Mouse (Mus musculus): ENCODE measurements around the gene Eif5a. TPM values are rescaled to one million over a fixed set of nuclear protein-coding genes. Genes with fewer than 3 reads are reported as not detected.

The Eif5a gene
- total and polyA plus RNA-seq, 2 experiments: 321 to 374 TPM

DNA sequence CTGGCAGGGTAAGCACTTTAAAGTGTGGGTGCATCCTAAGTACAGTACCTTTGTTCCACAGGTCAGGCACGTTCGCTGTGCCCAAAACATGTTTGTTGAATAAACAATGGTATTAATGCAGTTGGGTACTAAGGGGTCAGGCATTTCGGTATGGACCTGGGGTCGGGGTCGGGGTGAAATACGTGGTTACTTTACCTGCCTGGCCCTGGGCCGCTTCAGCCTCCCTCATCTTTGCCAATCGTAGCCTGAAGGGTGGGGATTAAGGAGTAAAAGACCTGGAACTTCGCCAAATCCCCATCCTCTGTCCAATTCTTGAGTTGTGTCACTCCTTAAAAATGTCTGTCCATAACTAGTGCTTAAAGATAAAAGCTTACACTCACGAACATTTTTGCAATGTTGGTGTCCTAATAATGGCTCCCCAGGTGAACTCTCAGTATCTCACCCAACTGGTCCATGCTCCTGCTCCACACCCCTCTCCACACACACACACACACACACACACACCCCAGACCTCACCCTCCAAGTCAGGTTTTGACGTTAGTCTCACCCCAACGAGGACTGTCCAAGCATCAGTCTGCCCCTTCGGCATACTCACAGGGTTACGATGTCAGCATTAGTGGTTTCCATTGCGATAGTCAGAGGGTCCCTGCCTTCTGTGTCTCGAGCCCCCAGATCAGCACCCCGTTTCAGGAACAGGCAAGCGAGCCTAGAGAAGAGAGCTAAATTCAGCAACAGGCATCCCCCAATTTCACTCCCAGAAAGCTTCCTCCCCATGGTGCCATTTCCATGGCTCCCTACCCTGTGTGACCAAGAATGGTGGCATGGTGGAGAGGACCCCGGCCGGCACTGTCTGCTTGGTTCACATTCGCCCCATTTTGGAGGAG, 39.7 kb downstream of the Eif5a start:
- Histone ChIP-seq H3K27me3 (ENCODE audit: control insufficient read depth, insufficient read depth, low read length) (no peaks in the 10 kb centered on the region), H3K27ac (replicated peaks; ENCODE audit: insufficient read depth, low read depth, low read length) (peak overlapping the region; percentile 27; the same call in 1 of the 2 replicates), H3K4me1 (ENCODE audit: control insufficient read depth, insufficient read depth, low read length) (0 out of 2 replicates have a peak, but pooled peaks cover 3% of the 10 kb centered on the region), H3K4me3 (ENCODE audit: insufficient read depth, low read depth, low read length) (no peak overlapping the region), H3K9ac (ENCODE audit: low read depth, low read length) (peak overlapping the region; percentile 28; the same call in 1 of the 2 replicates), H3K79me2 (ENCODE audit: control insufficient read depth, insufficient read depth, low read length) (no peaks in the 10 kb centered on the region), H3K36me3 (ENCODE audit: control insufficient read depth, insufficient read depth, low read length) (no peaks in the 10 kb centered on the region)
- DNase-seq (ENCODE audit: extremely low read depth, low read depth, low spot score): no peak
- TF ChIP-seq CTCF (IDR thresholded peaks at IDR 0.05; ENCODE audit: low read depth, low read length) (no peak), POLR2A (IDR thresholded peaks at IDR 0.05; ENCODE audit: extremely low read depth, insufficient read depth, low read length) (no peak)
- 62% methylated on average over 21 of the region's 21 CpGs for WGBS

DNA sequence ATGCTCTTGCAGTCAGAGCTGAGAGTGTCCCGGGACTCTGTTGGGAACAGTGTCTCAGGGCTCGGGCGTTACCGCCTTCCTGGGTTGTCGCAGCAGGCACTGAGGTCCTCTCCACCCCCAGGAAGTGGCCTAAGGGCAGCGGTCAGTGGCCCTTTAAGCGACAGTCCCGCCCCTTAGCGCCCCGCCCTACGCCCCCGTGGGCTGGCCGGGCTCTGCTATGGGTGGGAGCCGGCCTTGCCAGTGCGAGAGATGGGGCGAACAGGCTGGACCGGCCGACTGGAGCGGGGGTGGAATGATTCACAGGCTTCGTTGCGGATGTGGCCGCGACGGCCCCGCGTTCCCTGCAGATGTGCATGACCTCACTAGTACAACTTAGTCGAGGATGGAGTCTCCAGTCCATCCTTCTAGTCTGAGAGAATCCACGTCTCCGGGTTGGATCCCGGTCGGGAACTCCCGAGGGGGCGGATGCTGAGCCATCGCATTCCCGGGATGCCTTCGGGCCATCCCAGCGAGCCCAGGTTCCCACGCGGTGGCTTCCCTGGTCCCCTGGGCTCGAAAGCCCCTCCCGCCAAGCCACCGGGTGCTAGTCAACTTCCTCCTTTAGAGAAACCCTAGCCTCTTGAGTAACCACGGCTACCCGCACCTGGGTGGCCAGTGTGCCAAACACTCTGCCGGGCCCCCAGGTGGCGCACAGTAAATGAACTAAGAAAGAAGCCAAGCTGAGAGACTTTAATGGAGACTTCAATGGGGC, 40.7 kb downstream of the Eif5a start, which contains the start of gene Kctd11:
Gene Kctd11 (minus strand): TSS at position 554 of the 751 bp plus-strand sequence.
- Histone ChIP-seq H3K79me2 (ENCODE audit: control insufficient read depth, insufficient read depth, low read length) (no peaks in the 10 kb centered on the region), H3K27me3 (ENCODE audit: control insufficient read depth, insufficient read depth, low read length) (no peaks in the 10 kb centered on the region), H3K27ac (replicated peaks; ENCODE audit: insufficient read depth, low read depth, low read length) (peak within 1 kb of the TSS; percentile 51), H3K36me3 (ENCODE audit: control insufficient read depth, insufficient read depth, low read length) (no peaks in the 10 kb centered on the region), H3K4me3 (ENCODE audit: insufficient read depth, low read depth, low read length) (peak within 1 kb of the TSS; percentile 64), H3K4me1 (ENCODE audit: control insufficient read depth, insufficient read depth, low read length) (0 out of 2 replicates have a peak, but pooled peaks cover 3% of the 10 kb centered on the region), H3K9ac (ENCODE audit: low read depth, low read length) (peak within 1 kb of the TSS; percentile 57)
- TF ChIP-seq CTCF (IDR thresholded peaks at IDR 0.05; ENCODE audit: low read depth, low read length) (peak; percentile 22; the same call in 1 of the 2 replicates), POLR2A (IDR thresholded peaks at IDR 0.05; ENCODE audit: extremely low read depth, insufficient read depth, low read length) (peak; percentile 61; the same call in 1 of the 2 replicates)
- peak; percentile 72 for DNase-seq (ENCODE audit: extremely low read depth, low read depth, low spot score)
- WGBS: under 1% methylated on average over 46 of the region's 46 CpGs

DNA sequence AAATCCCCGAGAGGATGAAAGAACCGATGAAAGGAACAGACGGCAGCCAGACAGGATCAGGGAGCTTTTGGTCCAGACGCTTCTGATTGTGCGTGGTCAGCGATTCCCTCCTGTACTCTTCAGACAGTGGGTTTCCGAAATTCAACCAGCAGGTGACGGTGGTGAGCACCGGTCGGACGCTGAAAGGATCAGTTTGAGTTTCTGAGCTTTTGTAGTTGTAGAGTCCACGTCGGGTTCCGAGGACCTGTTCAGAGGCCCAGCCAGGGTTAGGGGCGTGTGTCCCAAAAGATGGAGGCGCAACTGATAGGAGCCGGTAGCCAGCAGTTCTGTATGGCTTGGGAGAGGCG, 41.3 kb downstream of the Eif5a start:
- TF ChIP-seq POLR2A (IDR thresholded peaks at IDR 0.05; ENCODE audit: extremely low read depth, insufficient read depth, low read length) (no peak), CTCF (IDR thresholded peaks at IDR 0.05; ENCODE audit: low read depth, low read length) (peak; percentile 77)
- Histone ChIP-seq H3K9ac (ENCODE audit: low read depth, low read length) (peak overlapping the region; percentile 57), H3K4me1 (ENCODE audit: control insufficient read depth, insufficient read depth, low read length) (0 out of 2 replicates have a peak, but pooled peaks cover 3% of the 10 kb centered on the region), H3K4me3 (ENCODE audit: insufficient read depth, low read depth, low read length) (peak overlapping the region; percentile 64), H3K27ac (replicated peaks; ENCODE audit: insufficient read depth, low read depth, low read length) (peak overlapping the region; percentile 51), H3K27me3 (ENCODE audit: control insufficient read depth, insufficient read depth, low read length) (no peaks in the 10 kb centered on the region), H3K36me3 (ENCODE audit: control insufficient read depth, insufficient read depth, low read length) (no peaks in the 10 kb centered on the region), H3K79me2 (ENCODE audit: control insufficient read depth, insufficient read depth, low read length) (no peaks in the 10 kb centered on the region)
- peak; percentile 59 for DNase-seq (ENCODE audit: extremely low read depth, low read depth, low spot score)
- under 1% methylated on average over 18 of the region's 18 CpGs for WGBS

DNA sequence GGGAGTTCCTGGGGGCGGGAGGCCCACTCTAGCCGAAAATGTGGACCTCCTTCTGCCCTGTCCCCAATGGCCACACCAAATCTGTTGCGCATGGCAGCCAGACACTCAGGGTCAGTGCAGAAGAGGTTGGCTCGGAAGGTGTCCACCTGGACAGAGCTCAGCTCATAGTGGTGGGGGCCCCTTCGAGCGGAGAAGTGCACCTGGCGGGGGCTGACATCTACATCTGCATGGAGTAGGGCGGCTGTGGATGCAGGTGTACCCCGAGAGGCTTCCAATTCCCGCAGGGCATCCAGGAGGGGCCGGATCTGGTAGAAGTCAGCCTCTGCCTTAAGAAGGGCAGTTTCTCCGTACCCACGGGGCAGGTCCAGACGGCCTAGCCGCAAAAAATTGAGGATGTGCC, 42.0 kb downstream of the Eif5a start:
- Histone ChIP-seq H3K4me3 (ENCODE audit: insufficient read depth, low read depth, low read length) (peak overlapping the region; percentile 29), H3K9ac (ENCODE audit: low read depth, low read length) (peak overlapping the region; percentile 31), H3K79me2 (ENCODE audit: control insufficient read depth, insufficient read depth, low read length) (no peaks in the 10 kb centered on the region), H3K36me3 (ENCODE audit: control insufficient read depth, insufficient read depth, low read length) (no peaks in the 10 kb centered on the region), H3K4me1 (ENCODE audit: control insufficient read depth, insufficient read depth, low read length) (0 out of 2 replicates have a peak, but pooled peaks cover 3% of the 10 kb centered on the region), H3K27ac (replicated peaks; ENCODE audit: insufficient read depth, low read depth, low read length) (no peak overlapping the region), H3K27me3 (ENCODE audit: control insufficient read depth, insufficient read depth, low read length) (no peaks in the 10 kb centered on the region)
- no peak for DNase-seq (ENCODE audit: extremely low read depth, low read depth, low spot score)
- no peak for TF ChIP-seq POLR2A (IDR thresholded peaks at IDR 0.05; ENCODE audit: extremely low read depth, insufficient read depth, low read length)
- TF ChIP-seq CTCF (IDR thresholded peaks at IDR 0.05; ENCODE audit: low read depth, low read length): no peak
- 76% methylated on average over 15 of the region's 15 CpGs for WGBS

DNA sequence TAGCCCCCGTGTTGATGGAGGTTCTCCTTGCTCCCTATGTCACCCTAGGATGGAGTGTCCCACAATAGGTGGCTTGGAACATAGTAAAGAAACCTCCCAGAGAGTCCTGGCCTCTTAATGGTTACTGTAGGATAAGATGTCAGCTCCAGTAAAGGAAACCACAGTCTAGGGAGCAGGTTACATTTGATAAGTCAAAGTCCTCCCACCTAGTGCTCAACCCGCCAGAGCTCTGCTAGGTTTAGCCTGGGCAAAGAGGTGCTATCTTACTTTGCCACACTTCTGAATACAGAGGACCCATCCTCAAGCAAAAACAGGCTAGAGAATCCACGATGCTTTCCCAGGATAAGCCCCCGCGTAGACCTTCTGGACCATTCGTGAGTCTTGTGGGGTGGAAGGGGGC, 42.8 kb downstream of the Eif5a start:
- H3K4me3 ChIP-seq (ENCODE audit: insufficient read depth, low read depth, low read length): no peak overlapping the region
- WGBS: 88% methylated on average over 6 of the region's 6 CpGs
- 0 out of 2 replicates have a peak, but pooled peaks cover 3% of the 10 kb centered on the region for H3K4me1 ChIP-seq (ENCODE audit: control insufficient read depth, insufficient read depth, low read length)
- no peaks in the 10 kb centered on the region for H3K79me2 ChIP-seq (ENCODE audit: control insufficient read depth, insufficient read depth, low read length)
- no peaks in the 10 kb centered on the region for H3K27me3 ChIP-seq (ENCODE audit: control insufficient read depth, insufficient read depth, low read length)
- H3K9ac ChIP-seq (ENCODE audit: low read depth, low read length): no peak overlapping the region
- no peak overlapping the region for H3K27ac ChIP-seq (replicated peaks; ENCODE audit: insufficient read depth, low read depth, low read length)
- TF ChIP-seq CTCF (IDR thresholded peaks at IDR 0.05; ENCODE audit: low read depth, low read length): no peak
- TF ChIP-seq POLR2A (IDR thresholded peaks at IDR 0.05; ENCODE audit: extremely low read depth, insufficient read depth, low read length): no peak
- no peaks in the 10 kb centered on the region for H3K36me3 ChIP-seq (ENCODE audit: control insufficient read depth, insufficient read depth, low read length)
- no peak for DNase-seq (ENCODE audit: extremely low read depth, low read depth, low spot score)

All from liver, adult 2 months (tissue).